Mouse (Mus musculus) layer of hippocampus, adult 9-11 months (tissue): Measurements from ENCODE around the gene Ciapin1.

Source experiments
- DNase-seq: peaks from one replicate; pipeline ENCODE4 v3.0.0; 2022

Gene Ciapin1

DNA sequence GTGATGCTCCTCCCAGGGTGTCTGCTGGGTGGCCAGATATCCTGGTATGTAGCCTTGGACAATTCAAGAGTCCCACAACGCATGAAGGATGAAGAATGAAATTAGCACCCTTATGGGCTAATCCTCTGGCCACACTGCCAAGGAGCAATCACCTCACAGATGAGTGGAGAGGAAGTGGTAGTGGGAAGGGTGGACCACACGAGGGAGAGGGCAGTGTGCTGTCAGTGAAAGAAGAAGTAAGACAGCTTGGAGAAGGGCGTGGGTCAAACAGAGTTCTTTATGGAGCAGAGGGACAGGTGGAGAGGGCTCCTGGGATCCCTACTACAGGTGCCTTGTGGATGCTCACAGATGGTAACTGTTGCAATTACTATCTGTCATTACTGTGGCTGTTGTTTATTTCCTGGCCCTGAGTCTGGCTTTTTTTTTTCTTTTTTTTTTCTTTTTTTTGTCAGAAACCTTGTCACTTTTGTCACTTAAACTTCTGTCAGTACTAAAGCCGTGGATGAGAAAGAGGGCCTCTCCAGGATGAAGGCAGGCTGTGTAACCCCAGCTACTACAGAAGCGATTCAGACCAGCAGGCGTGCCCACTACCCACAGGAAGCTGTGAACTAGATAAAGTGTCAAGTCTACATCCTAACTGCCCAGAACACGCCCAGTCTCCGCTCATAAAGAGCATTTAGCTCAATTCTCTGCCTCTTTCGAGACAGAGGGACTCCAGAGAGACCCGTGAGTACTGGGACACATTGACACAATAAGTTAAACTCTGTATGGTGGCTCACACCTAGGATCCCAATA, 33.4 kb downstream of the Ciapin1 start:
- DNase-seq = no peak

DNA sequence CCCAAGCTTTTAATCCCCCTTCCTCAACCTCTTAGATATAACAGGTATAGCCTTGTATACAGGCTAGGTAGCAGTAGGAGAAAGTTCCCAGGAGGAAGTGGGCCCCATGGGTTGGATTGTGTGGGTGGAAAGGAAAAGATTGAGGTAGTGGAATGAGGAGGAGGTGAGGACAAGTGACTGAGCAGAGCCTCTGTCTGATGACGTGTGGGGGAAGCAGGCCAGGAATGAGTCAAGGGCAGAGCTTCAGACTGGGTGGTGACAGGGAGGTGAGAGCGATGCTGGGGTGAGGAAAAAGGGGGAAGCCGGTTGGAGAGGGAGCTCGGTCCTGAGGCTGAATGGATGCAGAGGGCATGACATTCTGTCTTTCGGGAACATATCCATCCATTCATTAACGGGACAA, 34.6 kb downstream of the Ciapin1 start:
- no peak for DNase-seq

DNA sequence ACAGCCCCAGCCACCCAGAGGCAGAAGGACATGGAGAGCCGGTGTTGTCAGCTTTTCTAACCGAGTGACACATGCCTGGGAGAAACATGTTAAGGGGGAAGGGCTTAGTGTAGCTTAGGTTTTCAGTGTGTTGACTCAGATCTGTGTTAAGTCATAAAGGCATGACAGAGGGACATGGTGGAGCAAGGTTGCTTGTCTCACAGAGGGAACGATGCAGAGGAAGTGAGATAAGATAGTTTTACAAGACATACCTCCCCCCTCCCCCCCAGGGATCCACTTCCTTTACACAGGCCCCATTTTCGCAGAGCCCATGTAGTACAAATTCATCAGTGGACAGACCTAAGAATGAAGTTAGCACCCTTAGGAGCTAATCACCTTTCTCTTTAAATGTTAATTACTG, 35.8 kb downstream of the Ciapin1 start:
- no peak for DNase-seq

DNA sequence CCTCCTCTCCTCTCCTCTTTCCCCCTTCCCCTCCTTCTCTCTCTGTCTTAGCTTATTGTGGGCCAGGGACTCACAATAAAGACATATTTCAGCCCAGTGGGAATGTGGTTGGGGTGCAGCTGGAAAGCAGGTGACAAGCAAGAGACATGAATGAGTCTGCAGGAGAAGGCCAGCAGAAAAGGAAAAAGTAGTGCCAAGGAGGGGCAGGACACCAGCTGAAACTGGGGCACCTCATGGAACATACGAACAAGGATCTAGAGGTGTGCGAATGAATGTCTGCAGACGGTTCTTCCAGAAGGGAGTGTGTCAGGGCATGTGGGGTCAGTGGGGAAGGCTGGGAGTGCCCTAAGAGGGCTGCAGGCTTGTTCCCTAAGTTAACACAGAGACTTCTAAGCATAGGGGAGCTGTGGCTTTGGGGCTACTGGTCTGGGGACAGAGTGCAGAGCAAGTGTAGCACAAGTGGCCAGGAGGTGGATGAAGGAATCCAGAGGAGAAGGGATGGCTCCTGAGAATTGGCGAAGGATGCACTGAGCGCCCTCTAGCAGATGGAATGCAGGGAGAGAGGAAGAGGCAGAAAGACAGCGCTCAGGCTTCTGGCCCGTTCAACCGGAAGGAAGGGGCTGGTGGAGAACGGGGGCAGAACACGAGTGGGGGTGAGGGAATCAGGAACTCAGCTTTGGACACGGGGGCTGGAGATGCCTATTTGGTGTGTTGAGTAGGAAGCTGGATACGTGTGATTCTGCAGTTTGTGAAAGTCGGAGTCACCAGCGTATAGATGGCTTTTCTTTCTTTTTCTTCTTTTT, 36.7 kb downstream of the Ciapin1 start:
- no peak for DNase-seq

DNA sequence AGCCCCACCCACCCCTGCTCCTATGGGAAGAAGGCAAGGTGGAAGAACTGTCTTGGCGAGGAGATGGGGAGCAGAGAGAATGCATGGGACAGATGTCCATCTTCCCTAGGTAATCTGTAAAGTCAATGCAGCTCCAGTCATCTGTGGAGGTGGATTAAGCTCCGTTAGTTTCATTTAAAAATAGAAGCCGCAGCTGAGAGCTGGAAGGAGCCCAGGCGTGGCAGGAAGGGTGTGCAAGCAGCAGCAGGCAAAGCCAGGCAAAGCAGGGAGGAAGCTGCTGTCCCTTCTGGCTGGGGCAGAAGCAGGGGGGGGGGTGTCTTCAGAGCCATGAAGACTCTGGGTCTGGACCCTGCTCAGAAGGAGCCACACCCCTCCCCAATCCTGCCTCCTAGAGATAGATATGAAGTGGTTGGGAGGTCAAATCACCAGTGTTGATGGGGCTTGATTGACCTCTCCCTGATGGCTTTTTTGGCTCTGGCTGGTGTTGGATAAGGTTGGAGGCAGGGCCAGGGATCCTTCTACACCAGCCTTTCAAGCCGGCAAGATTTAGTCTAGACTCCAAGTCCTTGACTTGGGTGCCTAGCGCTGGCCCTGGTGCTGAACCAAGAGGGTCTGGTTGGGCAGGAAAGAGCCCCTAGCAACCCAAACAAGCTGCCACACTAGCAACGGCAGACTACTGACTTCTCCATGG, 37.7 kb downstream of the Ciapin1 start:
- peak; percentile 64 for DNase-seq

DNA sequence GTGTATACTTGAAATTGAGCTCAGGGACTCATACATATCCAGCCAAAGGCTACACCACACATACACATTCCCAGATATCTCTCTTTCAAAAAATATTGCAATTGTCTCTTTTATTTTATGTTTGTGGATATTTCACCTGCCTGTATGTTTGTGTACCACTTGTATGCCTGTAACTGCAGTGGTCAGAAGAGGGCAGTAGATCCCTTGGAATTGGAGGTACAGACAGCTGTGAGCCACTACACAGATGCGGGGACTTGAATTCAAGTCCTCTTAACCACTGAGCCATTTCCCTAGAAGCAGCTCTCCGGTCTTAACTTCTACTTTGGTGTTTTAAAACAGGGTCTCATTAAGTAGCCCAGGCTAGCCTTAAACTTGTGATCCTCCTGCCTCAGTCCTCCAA, 43.4 kb downstream of the Ciapin1 start:
- DNase-seq = no peak

DNA sequence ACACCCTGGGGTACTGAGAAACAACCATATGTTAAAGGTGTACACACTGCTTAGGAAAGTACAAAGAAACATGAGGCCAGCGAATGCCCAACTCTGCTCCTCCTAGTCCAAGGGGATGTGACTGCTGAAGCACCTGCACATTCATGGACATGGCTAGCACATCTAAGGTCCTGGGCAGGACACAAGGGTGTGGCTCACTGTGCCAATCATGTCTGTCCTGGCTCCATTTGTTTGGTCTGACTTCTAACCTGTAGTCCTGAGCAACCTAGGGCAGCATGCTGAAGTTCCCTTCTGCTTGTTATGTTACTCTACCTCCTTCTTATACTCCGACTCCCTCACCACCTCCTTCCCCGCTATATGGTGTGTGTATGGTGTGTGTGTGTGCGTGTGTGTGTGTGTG, 43.8 kb downstream of the Ciapin1 start:
- DNase-seq = no peak

DNA sequence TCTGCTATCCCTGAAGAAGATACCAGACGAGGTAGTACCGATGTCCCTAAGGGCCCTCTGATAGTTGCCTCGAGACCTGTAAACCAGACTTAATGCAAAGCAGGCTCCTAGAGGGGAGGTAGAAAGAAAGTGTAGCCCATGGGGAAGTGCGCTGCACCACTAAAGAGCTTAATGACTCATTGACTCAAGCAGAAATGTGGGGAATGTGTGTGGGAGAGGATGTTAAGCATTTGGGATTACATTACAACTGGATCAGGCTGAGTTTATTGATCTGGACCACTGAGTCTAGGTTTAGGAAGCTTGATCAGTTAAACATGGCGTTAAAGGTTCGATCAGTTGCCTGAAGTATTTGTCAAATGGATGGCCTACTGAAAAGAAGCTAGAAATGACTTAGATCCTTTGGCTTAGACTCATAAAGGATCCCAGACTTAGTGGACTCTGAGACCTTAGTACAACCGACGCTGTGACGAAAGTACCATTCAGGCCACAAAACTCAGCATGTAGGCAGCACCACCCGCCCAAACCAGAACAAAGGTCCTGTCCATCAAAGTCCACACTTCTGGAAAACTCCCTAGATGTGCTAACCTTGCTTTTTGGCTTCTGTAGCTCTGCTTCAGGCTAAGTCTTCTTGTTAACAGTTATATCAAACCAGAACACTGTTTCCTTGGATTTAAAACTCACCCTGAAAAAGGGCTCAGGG, 48.8 kb downstream of the Ciapin1 start:
- DNase-seq = no peak

DNA sequence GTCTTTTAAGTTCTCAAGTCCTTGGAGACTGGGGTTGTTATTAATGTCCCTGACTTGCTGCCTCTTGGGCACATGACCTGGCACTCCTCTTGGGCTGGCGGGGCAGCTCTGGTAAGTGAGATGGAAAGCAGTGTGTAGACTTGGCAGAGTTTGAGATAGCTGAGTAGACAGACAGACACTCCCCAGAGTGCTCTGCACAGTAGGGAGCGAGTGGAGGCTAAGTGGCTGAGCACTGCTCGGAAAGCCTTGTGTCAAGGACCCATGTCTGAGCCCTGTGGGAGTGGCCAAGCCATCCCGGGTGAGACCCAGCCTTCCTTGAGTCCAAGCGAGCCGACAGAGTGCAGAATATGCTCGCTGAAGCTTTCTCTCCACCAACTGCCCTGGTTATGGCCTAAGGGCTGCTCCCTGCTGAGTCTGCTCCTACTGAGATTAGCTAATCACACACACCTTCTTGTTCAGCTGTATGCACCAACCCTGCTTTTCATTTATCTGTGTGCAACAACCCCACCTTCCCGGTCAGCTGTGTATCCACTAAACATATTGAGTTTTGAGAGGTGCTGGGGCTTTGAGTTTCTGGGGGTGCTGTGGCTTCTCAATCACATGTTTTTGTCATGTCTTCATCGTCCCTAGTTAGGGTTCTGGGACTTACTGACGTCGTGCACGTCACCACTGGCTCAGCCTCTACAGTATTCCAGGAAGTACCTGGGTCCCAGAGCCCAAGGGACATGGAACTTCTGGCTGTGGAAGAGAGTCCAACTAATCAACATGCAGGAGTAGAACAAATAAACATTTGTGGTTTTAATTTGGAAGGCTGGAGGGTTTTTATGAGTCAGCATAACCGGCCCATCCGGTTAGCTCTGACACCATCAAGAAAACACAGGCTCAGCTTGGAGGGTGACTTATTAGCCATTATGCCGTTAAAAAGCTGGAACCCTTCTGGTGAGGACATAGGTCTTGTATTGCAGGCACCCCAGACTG, 50.3 kb downstream of the Ciapin1 start:
- DNase-seq = no peak

DNA sequence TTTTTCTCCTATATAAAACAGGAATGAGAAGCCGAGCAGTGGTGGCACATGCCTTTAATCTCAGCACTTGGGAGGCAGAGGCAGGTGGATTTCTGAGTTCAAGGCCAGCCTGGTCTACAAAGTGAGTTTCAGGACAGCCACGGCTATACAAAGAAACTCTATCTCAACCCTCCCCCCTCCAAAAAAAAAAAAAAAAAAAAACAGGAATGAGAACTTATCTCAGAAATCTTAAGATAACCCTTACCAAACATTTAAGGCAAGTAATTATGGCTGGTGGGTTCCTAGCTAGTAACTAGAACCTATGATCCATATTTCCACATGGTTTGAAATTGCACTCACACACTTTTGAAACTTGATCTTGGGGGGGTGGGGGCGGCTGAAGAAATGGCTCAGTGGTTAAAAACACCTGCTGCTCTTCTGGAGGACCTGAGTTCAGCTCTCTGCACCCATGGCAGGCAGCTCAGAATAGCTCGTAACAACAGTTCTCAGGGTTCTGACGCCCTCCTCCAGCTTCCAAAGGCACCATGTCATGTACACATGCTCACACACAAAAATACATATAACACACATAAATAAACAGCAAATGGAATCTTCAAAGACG, 52.1 kb downstream of the Ciapin1 start:
- DNase-seq = no peak

DNA sequence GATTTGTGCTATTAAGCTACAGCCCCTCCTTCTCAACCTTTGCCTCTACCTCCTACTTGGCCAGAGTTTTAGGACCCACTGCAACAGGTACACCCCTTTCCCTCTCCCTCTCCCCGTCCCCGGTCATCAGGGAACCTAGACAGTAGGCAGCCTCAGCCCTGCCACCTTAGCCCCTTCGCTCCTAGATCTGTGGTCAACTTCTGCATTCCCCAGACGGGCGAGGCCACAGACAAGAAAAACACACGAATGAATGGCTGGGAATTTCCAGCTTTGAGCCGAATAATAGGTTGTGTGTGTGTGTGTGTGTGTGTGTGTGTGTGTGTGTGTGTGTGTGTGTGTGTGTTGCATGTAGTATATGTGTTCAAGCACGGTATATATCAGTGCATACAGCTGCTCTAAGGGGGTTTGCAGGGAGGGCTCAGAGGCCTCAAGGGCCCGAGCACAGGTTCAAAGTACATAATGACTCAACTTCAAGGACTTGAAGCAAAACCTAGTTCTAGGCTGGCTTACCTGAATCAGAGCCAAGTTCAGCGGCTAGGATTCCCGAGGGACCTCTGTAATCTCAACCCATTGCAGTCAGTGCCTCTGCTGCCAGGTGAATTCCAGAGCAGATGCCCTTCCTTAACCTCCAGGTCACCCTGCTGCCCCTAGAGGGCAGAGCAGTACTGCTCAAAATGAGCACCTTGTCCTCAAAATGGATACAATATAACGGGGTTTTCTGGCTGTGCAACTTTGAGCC, 52.7 kb downstream of the Ciapin1 start:
- no peak for DNase-seq

DNA sequence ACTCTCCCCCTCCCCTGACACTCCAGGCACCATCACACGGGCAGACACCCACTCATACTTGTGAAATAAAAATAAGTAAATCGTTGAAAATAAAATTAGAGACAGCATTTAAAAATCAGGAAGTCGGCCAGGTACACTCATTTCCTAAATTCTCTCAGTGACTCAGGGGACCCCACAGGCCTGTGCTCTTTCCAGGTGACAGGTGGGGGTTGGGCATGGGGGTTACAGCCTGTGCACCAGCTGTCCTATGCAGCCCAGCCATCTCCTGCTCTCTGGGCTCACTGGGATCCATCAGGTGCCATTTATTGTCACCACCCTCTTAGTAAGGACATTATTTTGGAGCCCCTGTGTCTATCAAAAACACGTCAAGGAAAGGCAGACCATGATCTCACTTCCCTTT, 54.3 kb downstream of the Ciapin1 start:
- no peak for DNase-seq

DNA sequence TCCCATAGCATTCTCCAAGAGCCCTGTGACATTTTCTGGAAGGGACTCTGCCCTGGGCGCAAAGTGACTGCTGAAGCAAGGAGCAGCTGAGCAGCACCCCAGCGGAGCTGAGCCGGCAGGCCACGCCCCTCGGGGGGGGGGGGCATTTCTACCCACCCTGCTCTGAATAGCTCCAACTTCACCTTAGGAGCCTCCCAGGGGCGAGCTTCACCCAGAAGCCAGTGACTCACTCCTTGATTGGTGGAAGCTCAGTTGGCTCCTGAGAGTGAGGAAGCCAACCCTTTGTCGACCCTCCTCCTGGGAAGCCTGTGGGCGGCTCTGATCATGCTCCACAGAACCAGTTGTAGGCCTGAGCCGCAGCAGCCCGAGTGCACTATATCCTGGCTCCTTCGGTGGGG, 56.3 kb downstream of the Ciapin1 start:
- no peak for DNase-seq

DNA sequence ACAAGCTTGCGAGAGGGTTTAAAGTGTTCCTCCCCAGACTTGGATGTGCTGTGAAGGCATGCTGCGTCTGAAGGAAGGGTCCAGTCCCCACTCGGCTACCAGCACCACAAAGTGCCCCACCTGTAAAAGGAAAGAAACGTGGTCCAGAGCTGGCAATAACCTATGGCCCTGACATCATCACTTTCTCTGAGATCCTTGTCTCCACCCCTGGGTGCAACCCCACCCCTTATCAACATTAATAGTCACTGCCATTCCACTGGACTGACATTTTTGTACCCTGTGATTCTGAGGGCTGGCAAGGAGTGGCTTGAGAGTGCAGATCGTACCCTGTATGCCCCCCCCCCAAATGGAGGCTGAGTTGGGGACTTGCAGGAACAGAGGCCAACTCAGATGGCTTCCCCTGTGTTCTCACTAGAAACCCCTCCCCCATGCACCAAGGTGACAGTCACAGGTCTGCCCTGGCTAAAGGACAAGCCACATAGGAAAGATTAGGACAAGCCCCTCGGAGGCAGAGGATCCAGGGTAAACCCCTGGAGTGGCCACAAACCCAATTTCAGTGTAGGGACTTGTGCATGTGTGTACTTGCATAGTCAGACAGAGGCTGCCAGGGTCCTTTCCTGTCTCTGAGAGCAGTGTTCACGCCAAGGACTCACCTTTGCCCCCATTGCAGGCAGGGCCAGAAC, 56.9 kb downstream of the Ciapin1 start:
- no peak for DNase-seq

DNA sequence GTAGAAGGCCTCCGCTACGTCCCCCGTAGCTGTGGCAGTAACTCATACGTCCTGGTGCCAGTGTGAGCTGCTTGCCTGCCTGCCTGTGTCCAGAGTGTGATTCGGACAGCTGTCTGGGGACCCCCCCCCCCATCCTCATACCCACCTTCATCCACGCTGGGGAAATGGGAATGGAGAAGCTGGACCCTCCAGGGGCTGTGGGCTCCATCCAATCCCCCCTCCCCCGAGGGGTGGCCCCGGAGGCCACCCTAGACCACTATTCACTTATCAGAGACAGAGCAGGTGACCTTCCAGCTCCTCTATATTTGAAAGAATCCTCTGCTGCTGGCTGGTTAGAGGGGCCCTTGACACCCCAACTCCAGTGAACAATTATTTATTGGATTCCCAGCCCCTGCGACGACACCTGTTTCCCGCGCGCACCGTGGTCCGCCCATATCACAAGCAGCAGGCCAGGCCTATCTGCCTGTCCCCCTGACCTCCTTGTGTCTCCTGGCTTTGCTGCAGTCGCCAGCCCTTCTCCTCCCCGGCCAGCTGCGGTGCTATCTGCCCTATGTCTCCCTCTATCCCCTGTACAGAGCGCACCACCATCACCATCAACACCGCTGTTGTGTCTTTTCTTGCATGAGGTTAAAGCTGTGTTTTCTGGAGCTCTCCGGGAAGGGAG, 57.5 kb downstream of the Ciapin1 start:
- DNase-seq = no peak

DNA sequence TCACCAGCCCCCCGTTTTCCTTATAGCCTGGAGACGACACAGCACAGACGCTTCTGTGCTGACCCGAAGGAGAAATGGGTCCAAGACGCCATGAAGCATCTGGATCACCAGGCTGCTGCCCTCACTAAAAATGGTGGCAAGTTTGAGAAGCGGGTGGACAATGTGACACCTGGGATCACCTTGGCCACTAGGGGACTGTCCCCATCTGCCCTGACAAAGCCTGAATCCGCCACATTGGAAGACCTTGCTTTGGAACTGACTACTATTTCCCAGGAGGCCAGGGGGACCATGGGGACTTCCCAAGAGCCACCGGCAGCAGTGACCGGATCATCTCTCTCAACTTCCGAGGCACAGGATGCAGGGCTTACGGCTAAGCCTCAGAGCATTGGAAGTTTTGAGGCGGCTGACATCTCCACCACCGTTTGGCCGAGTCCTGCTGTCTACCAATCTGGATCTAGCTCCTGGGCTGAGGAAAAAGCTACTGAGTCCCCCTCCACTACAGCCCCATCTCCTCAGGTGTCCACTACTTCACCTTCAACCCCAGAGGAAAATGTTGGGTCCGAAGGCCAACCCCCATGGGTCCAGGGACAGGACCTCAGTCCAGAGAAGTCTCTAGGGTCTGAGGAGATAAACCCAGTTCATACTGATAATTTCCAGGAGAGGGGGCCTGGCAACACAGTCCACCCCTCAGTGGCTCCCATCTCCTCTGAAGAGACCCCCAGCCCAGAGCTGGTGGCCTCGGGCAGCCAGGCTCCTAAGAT, 58.4 kb downstream of the Ciapin1 start:
- DNase-seq = no peak

DNA sequence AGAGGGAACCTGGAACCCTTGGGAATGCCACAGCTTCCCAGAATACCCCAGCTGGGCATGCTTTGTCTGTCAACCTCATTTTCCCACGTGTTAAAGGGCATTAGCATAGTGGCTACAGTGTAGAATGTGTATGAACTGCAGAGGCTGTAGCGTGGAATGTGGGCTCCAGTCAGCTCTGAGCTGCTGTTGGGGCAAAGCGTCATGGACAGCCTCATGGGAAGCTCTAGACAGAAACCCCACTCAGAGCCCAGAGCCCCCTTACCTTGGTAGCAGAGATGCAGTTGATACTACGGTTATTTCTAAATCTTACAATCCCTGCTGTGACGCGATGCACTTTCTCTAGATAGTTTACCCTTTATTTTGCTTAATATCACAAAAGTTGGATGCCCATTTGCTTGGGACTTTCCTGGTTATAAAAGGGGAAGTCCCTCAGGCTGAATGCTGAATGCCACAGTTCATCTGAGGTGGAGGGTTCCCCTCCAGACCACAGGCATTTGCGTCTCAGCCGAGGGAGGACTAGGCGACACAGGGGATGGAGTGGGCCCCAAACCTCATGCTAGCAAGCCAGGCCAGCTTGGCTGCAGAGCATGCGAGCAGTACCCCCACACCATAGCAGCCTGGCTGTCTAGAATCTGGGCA, 59.1 kb downstream of the Ciapin1 start:
- DNase-seq = no peak

DNA sequence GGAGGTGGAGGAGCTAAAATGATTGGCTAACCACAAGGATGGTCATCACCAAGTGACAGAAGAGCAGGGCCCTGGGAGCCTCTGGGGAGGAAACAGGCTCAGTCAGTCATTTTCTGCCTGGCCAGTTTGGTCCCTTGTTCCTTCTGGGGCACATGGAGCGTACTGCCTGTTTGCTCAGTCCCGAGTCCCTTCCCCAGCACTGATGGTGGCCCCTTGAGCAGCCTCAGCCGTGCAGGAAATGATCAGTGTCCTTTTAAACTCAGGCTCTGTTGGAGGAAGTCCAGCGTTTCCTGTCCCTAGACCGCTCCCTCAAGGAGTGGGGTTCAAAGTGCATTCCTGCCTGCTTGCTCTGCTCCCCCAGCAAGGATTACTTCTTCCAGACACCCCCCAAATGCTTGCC, 59.7 kb downstream of the Ciapin1 start:
- no peak for DNase-seq
